Mouse (Mus musculus): ENCODE measurements around the gene Zfp12. TPM values are rescaled to one million over a fixed set of nuclear protein-coding genes. Genes with fewer than 3 reads are reported as not detected.
"Not testable (repeated sequence)": the region's sequence is repeated elsewhere in the genome, so short reads cannot be mapped to it uniquely, and the experiment has no call there.

The Zfp12 gene
- 30.4 and 31.0 TPM in 2 replicates for polyA plus RNA-seq (2014; fragmentation: Nextera tagmentation; extraction: Ambion mirVana)

- WGBS, result under 1% methylated on average over 58 of the region's 58 CpGs
- Histone ChIP-seq H3K27me3 (ENCODE audit: control insufficient read depth, insufficient read depth, low read length) (no peaks in the 10 kb centered on the region), H3K4me3 (ENCODE audit: low read depth, low read length) (peak within 1 kb of the TSS; percentile 87), H3K36me3 (ENCODE audit: control insufficient read depth, insufficient read depth, low read length) (no peaks in the 10 kb centered on the region; the same call in 1 of the 2 replicates), H3K9ac (ENCODE audit: low read length) (peak within 1 kb of the TSS; percentile 96), H3K4me2 (ENCODE audit: low read depth, low read length, severe bottlenecking) (peak within 1 kb of the TSS; percentile 94), H3K9me3 (ENCODE audit: control insufficient read depth, low read length) (no peaks in the 10 kb centered on the region), H3K4me1 (replicated peaks; ENCODE audit: control insufficient read depth, insufficient read depth, low read length) (no peaks in the 10 kb centered on the region), H3K27ac (ENCODE audit: low read depth, low read length) (peak within 1 kb of the TSS; percentile 95)
- DNase-seq (ENCODE audit: low spot score) (peak; percentile 97), ATAC-seq (replicated peaks; ENCODE audit: low FRiP score) (peak; percentile 98)
Observed at GRCm38 (mm10) chr5:143235028-143235693, at the start of gene Zfp12. TSS of gene Zfp12 (plus strand) at chr5:143235163.

- H3K9ac ChIP-seq (ENCODE audit: low read length); H3K4me3 ChIP-seq (ENCODE audit: low read depth, low read length); H3K36me3 ChIP-seq (ENCODE audit: control insufficient read depth, insufficient read depth, low read length); H3K9me3 ChIP-seq (ENCODE audit: control insufficient read depth, low read length); H3K4me2 ChIP-seq (ENCODE audit: low read depth, low read length, severe bottlenecking); H3K4me1 ChIP-seq (replicated peaks; ENCODE audit: control insufficient read depth, insufficient read depth, low read length); H3K27ac ChIP-seq (ENCODE audit: low read depth, low read length); H3K27me3 ChIP-seq (ENCODE audit: control insufficient read depth, insufficient read depth, low read length); ATAC-seq (replicated peaks; ENCODE audit: low FRiP score); DNase-seq (ENCODE audit: low spot score): not testable (repeated sequence)
- no CpG with 5 or more reads among the region's 1 CpGs for WGBS
Observed at GRCm38 (mm10) chr5:143188014-143188413, 46.9 kb upstream of the Zfp12 start.

GRCm38 (mm10) chr5:143192806-143193205 lies 42.2 kb upstream of the Zfp12 start:
- Histone ChIP-seq H3K4me2 (ENCODE audit: low read depth, low read length, severe bottlenecking) (no peak overlapping the region), H3K9me3 (ENCODE audit: control insufficient read depth, low read length) (no peaks in the 10 kb centered on the region), H3K36me3 (ENCODE audit: control insufficient read depth, insufficient read depth, low read length) (no peaks in the 10 kb centered on the region), H3K9ac (ENCODE audit: low read length) (no peak overlapping the region), H3K4me1 (replicated peaks; ENCODE audit: control insufficient read depth, insufficient read depth, low read length) (no peaks in the 10 kb centered on the region), H3K27ac (ENCODE audit: low read depth, low read length) (no peak overlapping the region), H3K4me3 (ENCODE audit: low read depth, low read length) (no peak overlapping the region), H3K27me3 (ENCODE audit: control insufficient read depth, insufficient read depth, low read length) (no peaks in the 10 kb centered on the region)
- no peak for ATAC-seq (replicated peaks; ENCODE audit: low FRiP score)
- no peak for DNase-seq (ENCODE audit: low spot score)
- WGBS, result 93% methylated on average over 8 of the region's 8 CpGs

GRCm38 (mm10) chr5:143194747-143195146 lies 40.2 kb upstream of the Zfp12 start:
- not testable (repeated sequence) for H3K27ac ChIP-seq (ENCODE audit: low read depth, low read length); H3K9ac ChIP-seq (ENCODE audit: low read length); ATAC-seq (replicated peaks; ENCODE audit: low FRiP score); H3K4me3 ChIP-seq (ENCODE audit: low read depth, low read length); H3K9me3 ChIP-seq (ENCODE audit: control insufficient read depth, low read length); H3K27me3 ChIP-seq (ENCODE audit: control insufficient read depth, insufficient read depth, low read length); DNase-seq (ENCODE audit: low spot score); H3K4me1 ChIP-seq (replicated peaks; ENCODE audit: control insufficient read depth, insufficient read depth, low read length); H3K36me3 ChIP-seq (ENCODE audit: control insufficient read depth, insufficient read depth, low read length); H3K4me2 ChIP-seq (ENCODE audit: low read depth, low read length, severe bottlenecking)
- WGBS, result 76% methylated on average over 8 of the region's 8 CpGs

GRCm38 (mm10) chr5:143195166-143195565 lies 39.8 kb upstream of the Zfp12 start:
- 84% methylated on average over 2 of the region's 2 CpGs for WGBS
- ATAC-seq (replicated peaks; ENCODE audit: low FRiP score), result no peak
- Histone ChIP-seq H3K27me3 (ENCODE audit: control insufficient read depth, insufficient read depth, low read length) (no peaks in the 10 kb centered on the region), H3K36me3 (ENCODE audit: control insufficient read depth, insufficient read depth, low read length) (no peaks in the 10 kb centered on the region), H3K4me2 (ENCODE audit: low read depth, low read length, severe bottlenecking) (no peak overlapping the region), H3K4me1 (replicated peaks; ENCODE audit: control insufficient read depth, insufficient read depth, low read length) (no peaks in the 10 kb centered on the region), H3K9me3 (ENCODE audit: control insufficient read depth, low read length) (no peaks in the 10 kb centered on the region), H3K27ac (ENCODE audit: low read depth, low read length) (no peak overlapping the region), H3K4me3 (ENCODE audit: low read depth, low read length) (no peak overlapping the region), H3K9ac (ENCODE audit: low read length) (no peak overlapping the region)
- DNase-seq (ENCODE audit: low spot score), result no peak

GRCm38 (mm10) chr5:143196506-143196905 lies 38.5 kb upstream of the Zfp12 start:
- WGBS, result 85% methylated on average over 4 of the region's 4 CpGs
- no peak overlapping the region for H3K4me3 ChIP-seq (ENCODE audit: low read depth, low read length)
- no peak overlapping the region for H3K27ac ChIP-seq (ENCODE audit: low read depth, low read length)
- H3K9ac ChIP-seq (ENCODE audit: low read length), result no peak overlapping the region
- no peaks in the 10 kb centered on the region for H3K9me3 ChIP-seq (ENCODE audit: control insufficient read depth, low read length)
- no peaks in the 10 kb centered on the region for H3K27me3 ChIP-seq (ENCODE audit: control insufficient read depth, insufficient read depth, low read length)
- no peak for DNase-seq (ENCODE audit: low spot score)
- H3K4me1 ChIP-seq (replicated peaks; ENCODE audit: control insufficient read depth, insufficient read depth, low read length), result no peaks in the 10 kb centered on the region
- no peaks in the 10 kb centered on the region for H3K36me3 ChIP-seq (ENCODE audit: control insufficient read depth, insufficient read depth, low read length)
- no peak for ATAC-seq (replicated peaks; ENCODE audit: low FRiP score)
- H3K4me2 ChIP-seq (ENCODE audit: low read depth, low read length, severe bottlenecking), result no peak overlapping the region

GRCm38 (mm10) chr5:143205015-143205414 lies 29.9 kb upstream of the Zfp12 start:
- no peak for DNase-seq (ENCODE audit: low spot score)
- peaks cover 5% of the 10 kb centered on the region for H3K9me3 ChIP-seq (ENCODE audit: control insufficient read depth, low read length)
- WGBS, result 64% methylated on average over 3 of the region's 3 CpGs
- H3K27me3 ChIP-seq (ENCODE audit: control insufficient read depth, insufficient read depth, low read length), result no peaks in the 10 kb centered on the region
- H3K36me3 ChIP-seq (ENCODE audit: control insufficient read depth, insufficient read depth, low read length), result no peaks in the 10 kb centered on the region
- no peak overlapping the region for H3K27ac ChIP-seq (ENCODE audit: low read depth, low read length)
- no peaks in the 10 kb centered on the region for H3K4me1 ChIP-seq (replicated peaks; ENCODE audit: control insufficient read depth, insufficient read depth, low read length)
- ATAC-seq (replicated peaks; ENCODE audit: low FRiP score), result no peak
- H3K9ac ChIP-seq (ENCODE audit: low read length), result no peak overlapping the region
- no peak overlapping the region for H3K4me3 ChIP-seq (ENCODE audit: low read depth, low read length)
- H3K4me2 ChIP-seq (ENCODE audit: low read depth, low read length, severe bottlenecking), result no peak overlapping the region

- 85% methylated on average over 2 of the region's 2 CpGs for WGBS
- Histone ChIP-seq H3K27ac (ENCODE audit: low read depth, low read length) (no peak overlapping the region), H3K36me3 (ENCODE audit: control insufficient read depth, insufficient read depth, low read length) (no peaks in the 10 kb centered on the region), H3K4me3 (ENCODE audit: low read depth, low read length) (no peak overlapping the region), H3K4me1 (replicated peaks; ENCODE audit: control insufficient read depth, insufficient read depth, low read length) (no peaks in the 10 kb centered on the region), H3K27me3 (ENCODE audit: control insufficient read depth, insufficient read depth, low read length) (no peaks in the 10 kb centered on the region), H3K9ac (ENCODE audit: low read length) (no peak overlapping the region), H3K4me2 (ENCODE audit: low read depth, low read length, severe bottlenecking) (no peak overlapping the region), H3K9me3 (ENCODE audit: control insufficient read depth, low read length) (peaks cover 2% of the 10 kb centered on the region)
- no peak for DNase-seq (ENCODE audit: low spot score)
- no peak for ATAC-seq (replicated peaks; ENCODE audit: low FRiP score)
Observed at GRCm38 (mm10) chr5:143213832-143214231, 21.1 kb upstream of the Zfp12 start.

- WGBS, result 80% methylated on average over 5 of the region's 5 CpGs
- no peaks in the 10 kb centered on the region for H3K36me3 ChIP-seq (ENCODE audit: control insufficient read depth, insufficient read depth, low read length)
- H3K9ac ChIP-seq (ENCODE audit: low read length), result no peak overlapping the region
- DNase-seq (ENCODE audit: low spot score) (no peak), ATAC-seq (replicated peaks; ENCODE audit: low FRiP score) (no peak)
- H3K9me3 ChIP-seq (ENCODE audit: control insufficient read depth, low read length), result no peaks in the 10 kb centered on the region
- no peak overlapping the region for H3K4me3 ChIP-seq (ENCODE audit: low read depth, low read length)
- H3K27ac ChIP-seq (ENCODE audit: low read depth, low read length), result no peak overlapping the region
- no peaks in the 10 kb centered on the region for H3K27me3 ChIP-seq (ENCODE audit: control insufficient read depth, insufficient read depth, low read length)
- no peak overlapping the region for H3K4me2 ChIP-seq (ENCODE audit: low read depth, low read length, severe bottlenecking)
- no peaks in the 10 kb centered on the region for H3K4me1 ChIP-seq (replicated peaks; ENCODE audit: control insufficient read depth, insufficient read depth, low read length)
Observed at GRCm38 (mm10) chr5:143220996-143221395, 14.0 kb upstream of the Zfp12 start.
